Mouse (Mus musculus) thymus, adult 2 months (tissue): Measurements from ENCODE around the gene Gm19426.

Source experiments
- CTCF ChIP-seq: fragments of 200-500 bp; IDR thresholded peaks from 2 replicates; pipeline ENCODE4 v1.5.1; 2012; ENCODE audit warnings: mild to moderate bottlenecking, control low read depth, low read length, moderate library complexity, borderline replicate concordance; ENCODE audit not compliant: control insufficient read depth, poor library complexity, insufficient read depth; ENCODE audit errors: extremely low read depth
- POLR2A ChIP-seq: fragments of 200-500 bp; IDR thresholded peaks from 2 replicates; pipeline ENCODE4 v1.6.1; 2012; ENCODE audit warnings: mild to moderate bottlenecking, low read length, control low read depth, moderate library complexity; ENCODE audit not compliant: control insufficient read depth, poor library complexity, insufficient read depth; ENCODE audit errors: extremely low read depth

- TF ChIP-seq CTCF (no peak), POLR2A (no peak)
Measured at GRCm38 (mm10) chr2:84740608-84741333, 2.7 kb downstream of the Gm19426 start.
